Mouse (Mus musculus): ENCODE results near the gene Pds5a.
A peak's percentile ranks its signal among the peaks of the same experiment; 100 is the strongest.
"Not testable (repeated sequence)": the region's sequence is repeated elsewhere in the genome, so short reads cannot be mapped to it uniquely, and the experiment has no call there.

The Pds5a gene

GRCm38 (mm10) chr5:65696821-65697485, 1.1 kb downstream of the Pds5a start:
- DNase-seq (ENCODE audit: low spot score in 2 of 2) = peak; percentile 33 to 64

- not testable (repeated sequence) for DNase-seq (ENCODE audit: low spot score in 2 of 2)
Observed at GRCm38 (mm10) chr5:65694076-65694475, 4.0 kb downstream of the Pds5a start.

DNA sequence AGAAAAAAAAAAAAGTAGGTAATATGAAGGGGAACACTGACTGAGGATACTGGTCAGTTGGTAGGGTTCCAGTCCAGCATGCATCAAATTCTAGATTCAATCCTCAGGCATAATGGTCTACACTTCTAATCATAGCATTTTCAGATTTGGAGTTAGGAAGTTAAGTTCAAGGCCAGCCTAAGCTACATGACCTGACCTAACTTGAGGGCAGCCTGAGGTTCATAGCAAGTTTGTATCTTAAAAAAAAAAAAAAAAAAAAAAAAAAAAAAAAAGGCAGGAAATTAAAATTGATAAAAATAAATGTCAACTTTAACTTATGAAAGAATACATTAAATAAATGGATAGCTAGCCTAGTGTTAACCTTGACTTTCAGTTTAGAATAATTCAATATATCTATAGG, 5.1 kb downstream of the Pds5a start:
- DNase-seq (ENCODE audit: low spot score in 2 of 2) = no peak

- no peak for DNase-seq (ENCODE audit: low spot score in 2 of 2)
Observed at GRCm38 (mm10) chr5:65688806-65689205, 9.3 kb downstream of the Pds5a start.

DNA sequence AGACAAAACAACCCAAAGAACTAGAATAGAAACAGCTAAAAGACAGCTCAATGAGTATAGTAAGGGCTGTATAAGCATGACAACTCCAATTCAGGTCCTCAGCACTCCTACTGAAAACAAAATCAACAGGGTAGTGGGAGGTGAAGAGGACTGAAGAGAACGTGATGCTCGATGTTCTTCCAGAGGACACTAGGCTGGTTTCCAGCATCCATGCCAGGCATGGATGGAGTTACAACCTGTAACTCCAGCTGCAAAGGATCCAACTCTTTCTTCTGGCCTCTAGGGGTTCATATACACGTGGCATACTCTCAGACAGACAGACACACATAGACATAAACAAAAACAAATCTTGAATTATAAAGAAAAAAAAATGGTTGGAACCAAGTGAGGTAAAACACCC, 11.3 kb downstream of the Pds5a start:
- DNase-seq (ENCODE audit: low spot score in 2 of 2) = no peak

DNA sequence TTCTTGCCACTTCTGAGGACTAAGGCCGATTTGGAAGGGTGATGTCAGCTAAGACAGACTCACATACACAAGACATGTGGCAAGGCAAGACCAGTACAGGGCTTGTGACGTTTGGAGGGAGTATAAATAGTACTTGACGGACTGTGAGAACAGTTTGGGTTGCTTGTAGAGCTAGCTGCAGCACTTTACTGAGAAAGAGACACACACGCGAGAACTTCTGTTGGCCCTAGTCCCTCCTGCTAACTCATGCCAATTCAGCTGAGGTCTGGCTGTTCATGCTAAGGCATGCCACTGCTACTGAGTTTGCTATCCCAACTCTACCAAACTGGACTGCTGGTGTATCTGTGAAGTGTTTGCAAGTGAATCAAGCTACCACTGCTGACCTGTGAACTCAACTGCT, 19.2 kb downstream of the Pds5a start:
- no peak for DNase-seq (ENCODE audit: low spot score in 2 of 2)

GRCm38 (mm10) chr5:65672162-65672561, 25.9 kb downstream of the Pds5a start:
- DNase-seq (ENCODE audit: low spot score in 2 of 2) = no peak

DNA sequence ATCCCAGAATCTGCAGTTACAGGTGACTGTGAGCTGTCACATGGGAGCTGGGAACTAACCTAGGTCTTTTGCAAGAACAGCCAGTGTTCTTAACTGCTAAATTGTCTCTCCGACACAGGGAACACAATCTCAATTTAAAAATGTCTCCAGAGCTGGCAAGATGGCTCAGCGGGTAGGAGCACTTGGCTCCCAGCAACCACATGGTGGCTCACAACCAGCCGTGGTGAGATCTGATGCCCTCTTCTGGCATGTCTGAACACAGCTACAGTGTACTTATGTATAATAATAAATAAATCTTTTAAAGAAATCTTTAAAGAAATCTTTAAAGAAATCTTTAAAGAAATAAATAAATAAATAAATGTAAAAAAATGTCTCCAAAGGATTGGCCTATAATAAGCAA, 30.4 kb downstream of the Pds5a start:
- no peak for DNase-seq (ENCODE audit: low spot score in 2 of 2)

GRCm38 (mm10) chr5:65665370-65665769, 32.7 kb downstream of the Pds5a start:
- DNase-seq (ENCODE audit: low spot score in 2 of 2) = no peak

DNA sequence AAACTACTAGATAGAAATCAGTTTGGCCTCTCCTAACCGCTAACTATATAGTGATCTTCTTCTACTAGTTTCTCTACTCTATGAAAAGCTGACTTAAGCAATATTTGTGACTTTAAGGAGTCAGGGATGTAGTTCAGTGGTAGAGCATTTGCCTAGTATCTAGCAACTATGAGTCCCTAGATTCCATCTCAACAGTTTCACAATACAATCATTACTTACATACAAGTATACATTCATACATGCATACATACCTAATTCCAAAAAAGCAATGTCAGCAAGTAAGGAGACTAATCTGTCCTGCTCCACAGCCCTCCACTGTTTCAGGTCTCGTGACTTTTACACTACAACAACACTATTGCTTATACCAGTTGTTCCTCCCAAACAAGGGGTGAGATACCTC, 36.1 kb downstream of the Pds5a start:
- no peak for DNase-seq (ENCODE audit: low spot score in 2 of 2)

DNA sequence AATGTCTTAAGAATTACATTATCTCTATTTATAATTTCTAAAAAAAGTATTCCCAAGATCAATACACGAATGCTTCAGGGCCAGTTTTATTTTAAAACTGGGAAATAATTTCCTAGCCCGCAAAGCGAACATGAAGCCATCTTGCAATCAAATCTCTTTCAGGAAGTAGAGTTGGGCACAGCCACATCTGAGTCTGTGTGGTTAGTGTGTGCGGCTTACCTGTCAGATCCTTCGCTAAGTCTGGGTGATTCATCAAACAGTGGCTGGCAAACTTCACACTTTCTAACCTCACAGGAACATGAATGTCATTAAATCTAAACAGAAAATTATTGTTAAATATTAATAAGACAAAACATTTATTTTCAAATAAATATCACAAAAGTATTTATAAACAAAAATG, 44.3 kb downstream of the Pds5a start:
- no peak for DNase-seq (ENCODE audit: low spot score in 2 of 2)

DNA sequence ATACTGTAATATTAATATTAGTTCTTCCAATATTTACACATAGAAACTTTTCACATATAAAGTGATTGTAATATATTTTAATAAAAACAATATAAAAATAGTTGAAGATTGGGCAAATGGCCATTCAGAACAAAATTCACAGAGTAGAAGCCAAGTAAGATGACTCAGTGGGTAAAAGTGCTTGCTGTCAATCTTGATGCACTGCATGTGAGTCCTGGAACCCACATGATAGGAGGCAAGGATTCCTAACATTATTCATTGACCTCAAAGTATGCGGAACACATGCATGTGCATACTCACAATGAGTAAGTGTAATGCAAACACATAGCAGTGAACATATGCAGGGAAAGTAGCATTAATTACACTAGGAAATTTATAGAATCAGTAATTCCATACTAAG, 59.2 kb downstream of the Pds5a start:
- no peak for DNase-seq (ENCODE audit: low spot score in 2 of 2)

DNA sequence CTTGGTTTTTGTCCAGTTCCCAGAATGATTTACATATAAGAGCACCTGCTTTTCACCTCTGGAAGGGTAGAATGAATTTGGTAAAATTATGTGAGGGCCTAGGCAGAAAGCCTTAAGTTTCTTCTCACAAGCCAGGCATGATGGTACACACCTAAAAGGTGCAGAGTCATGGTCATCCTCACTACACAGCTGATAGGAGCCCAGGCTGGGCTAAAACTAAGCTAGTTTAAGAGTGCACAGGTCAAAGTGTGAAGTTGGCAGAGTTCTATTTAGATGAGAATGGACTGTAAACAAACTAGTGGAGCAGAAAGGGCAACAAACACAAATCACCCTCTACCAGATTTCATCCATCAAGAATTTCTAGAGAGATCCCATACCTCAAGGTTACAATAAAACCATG, 73.7 kb downstream of the Pds5a start:
- DNase-seq (ENCODE audit: low spot score in 2 of 2) = no peak

DNA sequence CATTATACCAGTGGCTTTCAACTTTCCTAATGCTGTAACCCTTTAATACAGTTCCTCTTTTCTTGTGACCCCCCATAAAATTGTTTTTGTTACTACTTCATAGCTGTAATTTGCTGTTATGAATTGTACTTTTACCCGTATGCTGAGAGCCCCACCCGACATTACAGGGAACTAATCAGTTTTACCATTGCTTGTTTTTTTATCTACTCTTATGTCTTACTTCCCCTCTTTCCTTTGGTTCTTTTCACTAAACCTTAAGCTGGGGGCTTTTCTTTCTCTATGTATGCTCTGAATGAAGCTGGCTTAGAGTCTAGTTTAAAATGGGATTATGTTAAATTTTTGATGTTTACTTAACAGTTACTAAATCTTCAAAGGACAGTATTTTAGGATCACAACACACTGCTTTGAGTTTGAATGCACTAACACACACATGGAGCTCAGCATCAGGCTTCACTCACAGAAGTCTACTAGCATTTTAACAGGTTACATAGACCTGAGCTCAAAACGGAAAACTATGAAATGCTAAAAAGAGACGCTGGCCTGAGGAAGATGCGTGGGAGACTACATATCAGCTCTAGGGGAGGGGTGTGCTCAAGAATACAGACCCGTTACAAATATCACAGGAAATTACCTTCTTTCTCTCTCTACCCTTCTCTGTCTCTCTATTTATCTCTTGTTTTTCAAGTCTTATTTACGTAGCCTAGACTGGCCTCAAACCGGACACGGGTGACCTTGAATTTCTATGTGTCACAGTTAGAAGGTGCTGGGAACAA, 84.7 kb downstream of the Pds5a start:
- no peak for DNase-seq (ENCODE audit: low spot score in 2 of 2)

- DNase-seq (ENCODE audit: low spot score in 2 of 2) = no peak
Observed at GRCm38 (mm10) chr5:65610541-65610940, 87.5 kb downstream of the Pds5a start.

DNA sequence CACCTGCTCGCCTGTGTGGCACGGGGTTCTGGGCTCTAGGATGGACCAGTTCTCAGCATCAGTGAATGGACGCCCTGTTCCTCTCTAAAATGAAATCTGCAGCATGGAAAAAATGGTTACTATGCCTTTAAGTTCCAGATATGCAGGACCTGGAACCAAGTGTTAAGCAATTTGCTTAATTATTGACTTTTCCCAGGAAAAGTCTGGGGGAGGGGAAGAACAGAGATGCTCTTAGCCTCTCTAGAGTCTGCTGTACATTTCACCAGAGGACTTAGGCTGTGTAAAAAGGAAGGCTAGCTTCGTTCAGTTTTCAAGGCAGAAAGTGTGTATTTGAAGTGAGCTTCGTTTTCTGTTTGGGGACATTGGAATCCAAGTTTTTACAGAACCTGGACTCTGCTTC, 88.3 kb downstream of the Pds5a start:
- no peak for DNase-seq (ENCODE audit: low spot score in 2 of 2)

GRCm38 (mm10) chr5:65606820-65607219, 91.3 kb downstream of the Pds5a start:
- no peak for DNase-seq (ENCODE audit: low spot score in 2 of 2)

DNA sequence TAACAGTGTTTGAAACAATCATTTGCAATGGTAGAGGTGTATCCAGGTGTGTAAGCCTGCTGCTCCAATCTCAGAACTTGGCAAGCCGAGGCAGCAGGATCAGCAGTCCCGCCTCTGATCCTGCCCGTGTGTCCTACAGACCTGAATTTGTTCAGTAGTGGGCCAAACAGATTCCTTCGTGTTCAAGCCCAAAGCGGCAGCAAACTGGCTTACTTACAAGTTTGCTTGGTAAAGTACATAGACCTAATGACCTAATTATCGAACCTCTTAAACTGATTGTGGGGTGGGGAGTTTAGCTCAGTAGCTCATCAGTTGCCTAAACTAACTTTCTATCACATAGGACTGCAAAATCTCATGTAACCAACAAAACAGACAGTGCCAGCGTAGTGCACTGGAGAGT, 98.4 kb downstream of the Pds5a start:
- no peak for DNase-seq (ENCODE audit: low spot score in 2 of 2)

GRCm38 (mm10) chr5:65592421-65592820, 105.7 kb downstream of the Pds5a start:
- DNase-seq (ENCODE audit: low spot score in 2 of 2) = no peak

DNA sequence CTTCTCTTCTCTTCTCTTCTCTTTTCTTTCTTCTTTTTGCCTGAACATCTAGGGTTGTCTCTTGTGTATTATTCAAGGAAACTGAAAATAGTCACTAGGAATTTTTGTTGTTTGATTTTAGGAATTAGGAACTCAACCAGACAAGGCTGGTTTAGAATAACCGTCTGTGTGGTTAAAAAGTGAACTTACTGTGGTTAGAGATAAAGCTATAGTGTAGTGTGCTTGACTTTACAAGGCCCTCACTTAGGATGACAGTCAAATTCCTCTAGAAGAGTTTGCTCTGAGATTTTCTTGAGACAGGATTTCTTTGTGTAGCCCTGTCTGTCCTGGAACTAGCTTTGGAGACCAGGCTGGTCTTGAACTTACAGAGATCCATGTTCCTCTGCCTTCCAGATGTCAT, 107.9 kb downstream of the Pds5a start:
- DNase-seq (ENCODE audit: low spot score in 2 of 2) = no peak

DNA sequence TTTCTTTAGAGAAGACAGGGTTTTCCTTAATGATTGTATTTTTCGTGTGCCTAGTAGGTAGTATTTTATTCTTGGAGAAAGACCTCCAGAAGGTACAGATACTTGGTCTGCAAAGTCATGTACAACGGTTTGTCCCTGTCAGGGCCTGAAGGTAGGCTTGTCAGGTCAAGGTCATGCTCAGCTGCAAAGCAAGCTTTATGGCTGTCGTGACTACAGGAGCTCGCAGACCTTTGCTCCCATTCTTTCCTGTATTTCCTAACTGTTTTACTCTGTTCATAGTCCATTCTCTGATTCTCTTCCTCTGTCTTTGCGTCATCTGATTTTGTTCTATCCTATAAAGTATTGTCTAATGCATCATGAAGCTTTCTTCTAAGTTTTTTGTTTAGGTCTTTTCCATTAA, 111.8 kb downstream of the Pds5a start:
- no peak for DNase-seq (ENCODE audit: low spot score in 2 of 2)

DNA sequence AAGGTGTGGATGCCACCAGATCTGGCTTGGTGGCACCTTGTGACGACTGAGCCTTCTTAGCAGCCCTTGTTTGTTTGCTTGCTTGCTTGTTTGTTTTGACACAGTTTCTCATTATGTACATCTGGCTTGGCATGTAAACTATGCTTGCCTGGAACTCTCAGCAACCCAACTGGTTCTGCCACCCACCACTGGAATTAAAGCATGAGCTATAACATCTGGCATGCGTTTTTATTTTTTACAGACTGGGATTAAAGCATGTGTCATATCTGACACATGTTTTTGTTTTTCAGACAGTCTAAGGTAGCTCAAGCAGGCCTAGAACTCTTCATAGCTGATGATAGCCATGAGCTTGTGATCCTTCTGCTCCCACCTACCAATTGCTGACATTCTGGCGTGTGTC, 119.5 kb downstream of the Pds5a start:
- no peak for DNase-seq (ENCODE audit: low spot score in 2 of 2)

DNA sequence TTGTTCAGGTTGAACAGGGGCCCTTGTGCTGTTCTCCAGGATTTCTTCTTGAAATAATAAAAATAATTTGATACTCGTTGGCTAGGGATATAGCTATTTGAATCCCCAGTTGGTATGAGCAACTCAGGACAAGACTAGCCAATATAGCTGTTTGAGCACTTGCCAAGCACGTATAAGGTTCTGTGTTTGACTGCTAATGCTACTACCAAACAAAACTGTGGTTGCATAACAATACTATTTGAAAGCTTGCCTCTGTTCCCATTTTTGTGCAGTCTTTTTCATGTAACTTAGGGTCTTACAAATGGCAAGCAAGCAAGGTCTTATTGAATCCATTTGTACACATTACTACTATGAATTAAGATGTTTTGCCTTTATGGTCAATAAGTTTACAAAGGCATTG, 122.2 kb downstream of the Pds5a start:
- no peak for DNase-seq (ENCODE audit: low spot score in 2 of 2)

GRCm38 (mm10) chr5:65574876-65575275, 123.2 kb downstream of the Pds5a start:
- no peak for DNase-seq (ENCODE audit: low spot score in 2 of 2)

Data from frontal cortex, postnatal 10 days (tissue).